Mouse (Mus musculus): ENCODE data around the gene Kcnd3. TPM values are rescaled to one million over a fixed set of nuclear protein-coding genes. Genes with fewer than 3 reads are reported as not detected.

Kcnd3 gene
- total and polyA plus RNA-seq, 3 experiments = 0.05 TPM; not detected in 2

GRCm38 (mm10) chr3:105450641-105451470 lies 1.3 kb upstream of the Kcnd3 start:
- TF ChIP-seq CTCF (IDR thresholded peaks at IDR 0.05; ENCODE audit: low read depth, low read length) (no peak), GATA2 (IDR thresholded peaks at IDR 0.05; ENCODE audit: borderline replicate concordance, low read depth, low read length) (no peak), TAL1 (conservative IDR thresholded peaks at IDR 0.05; ENCODE audit: low read depth, low read length) (no peak), POLR2AphosphoS5 (IDR thresholded peaks at IDR 0.05; ENCODE audit: insufficient replicate concordance, low read depth, low read length) (no peak), GATA1 (IDR thresholded peaks at IDR 0.05; ENCODE audit: borderline replicate concordance, low read length) (no peak)
- Histone ChIP-seq H3K4me3 (ENCODE audit: low read depth, low read length) (no peak overlapping the region), H3K27me3 (ENCODE audit: insufficient read depth, low read length) (0 out of 2 replicates have a peak, but pooled peaks cover 2% of the 10 kb centered on the region), H3K4me1 (ENCODE audit: insufficient read depth, low read depth, low read length) (no peaks in the 10 kb centered on the region), H3K9me3 (replicated peaks) (peaks cover 10% of the 10 kb centered on the region; the same call in 1 of the 2 replicates), H3K36me3 (replicated peaks) (no peaks in the 10 kb centered on the region)
- ATAC-seq (ENCODE audit: extremely low read depth, insufficient number of reproducible peaks, low FRiP score, poor library complexity, severe bottlenecking) (no peak), DNase-seq (ENCODE audit: low spot score) (no peak)

GRCm38 (mm10) chr3:105452556-105453213 lies 555 bp downstream of the Kcnd3 start:
- peaks cover 10% of the 10 kb centered on the region; the same call in 1 of the 2 replicates for H3K9me3 ChIP-seq (replicated peaks)
- ATAC-seq (ENCODE audit: extremely low read depth, insufficient number of reproducible peaks, low FRiP score, poor library complexity, severe bottlenecking) (no peak), DNase-seq (ENCODE audit: low spot score) (no peak)
- 0 out of 2 replicates have a peak, but pooled peaks cover 2% of the 10 kb centered on the region for H3K27me3 ChIP-seq (ENCODE audit: insufficient read depth, low read length)
- TF ChIP-seq GATA2 (IDR thresholded peaks at IDR 0.05; ENCODE audit: borderline replicate concordance, low read depth, low read length) = no peak
- TF ChIP-seq CTCF (IDR thresholded peaks at IDR 0.05; ENCODE audit: low read depth, low read length) = no peak
- no peak for TF ChIP-seq POLR2AphosphoS5 (IDR thresholded peaks at IDR 0.05; ENCODE audit: insufficient replicate concordance, low read depth, low read length)
- no peak for TF ChIP-seq GATA1 (IDR thresholded peaks at IDR 0.05; ENCODE audit: borderline replicate concordance, low read length)
- TF ChIP-seq TAL1 (conservative IDR thresholded peaks at IDR 0.05; ENCODE audit: low read depth, low read length) = no peak
- H3K4me1 ChIP-seq (ENCODE audit: insufficient read depth, low read depth, low read length) = no peaks in the 10 kb centered on the region
- H3K4me3 ChIP-seq (ENCODE audit: low read depth, low read length) = no peak overlapping the region
- no peaks in the 10 kb centered on the region for H3K36me3 ChIP-seq (replicated peaks)

GRCm38 (mm10) chr3:105453214-105453950 lies 1.3 kb downstream of the Kcnd3 start:
- no peak for DNase-seq (ENCODE audit: low spot score)
- no peaks in the 10 kb centered on the region for H3K4me1 ChIP-seq (ENCODE audit: insufficient read depth, low read depth, low read length)
- no peak overlapping the region for H3K4me3 ChIP-seq (ENCODE audit: low read depth, low read length)
- no peaks in the 10 kb centered on the region for H3K36me3 ChIP-seq (replicated peaks)
- no peak for ATAC-seq (ENCODE audit: extremely low read depth, insufficient number of reproducible peaks, low FRiP score, poor library complexity, severe bottlenecking)
- 0 out of 2 replicates have a peak, but pooled peaks cover 2% of the 10 kb centered on the region for H3K27me3 ChIP-seq (ENCODE audit: insufficient read depth, low read length)
- peaks cover 10% of the 10 kb centered on the region; the same call in 1 of the 2 replicates for H3K9me3 ChIP-seq (replicated peaks)
- TF ChIP-seq GATA2 (IDR thresholded peaks at IDR 0.05; ENCODE audit: borderline replicate concordance, low read depth, low read length) = no peak
- no peak for TF ChIP-seq GATA1 (IDR thresholded peaks at IDR 0.05; ENCODE audit: borderline replicate concordance, low read length)

GRCm38 (mm10) chr3:105457657-105458056 lies 5.5 kb downstream of the Kcnd3 start:
- no peak for DNase-seq (ENCODE audit: low spot score)
- Histone ChIP-seq H3K4me1 (ENCODE audit: insufficient read depth, low read depth, low read length) (no peaks in the 10 kb centered on the region), H3K4me3 (ENCODE audit: low read depth, low read length) (no peak overlapping the region), H3K36me3 (replicated peaks) (no peaks in the 10 kb centered on the region), H3K27me3 (ENCODE audit: insufficient read depth, low read length) (no peaks in the 10 kb centered on the region; the same call in 1 of the 2 replicates), H3K9me3 (replicated peaks) (peaks cover 2% of the 10 kb centered on the region; the same call in 1 of the 2 replicates)
- no peak for ATAC-seq (ENCODE audit: extremely low read depth, insufficient number of reproducible peaks, low FRiP score, poor library complexity, severe bottlenecking)
- TF ChIP-seq TAL1 (conservative IDR thresholded peaks at IDR 0.05; ENCODE audit: low read depth, low read length) (no peak), CTCF (IDR thresholded peaks at IDR 0.05; ENCODE audit: low read depth, low read length) (no peak), POLR2AphosphoS5 (IDR thresholded peaks at IDR 0.05; ENCODE audit: insufficient replicate concordance, low read depth, low read length) (no peak), GATA2 (IDR thresholded peaks at IDR 0.05; ENCODE audit: borderline replicate concordance, low read depth, low read length) (no peak), GATA1 (IDR thresholded peaks at IDR 0.05; ENCODE audit: borderline replicate concordance, low read length) (no peak)

GRCm38 (mm10) chr3:105466538-105466937 lies 14.4 kb downstream of the Kcnd3 start:
- H3K4me1 ChIP-seq (ENCODE audit: insufficient read depth, low read depth, low read length) = no peaks in the 10 kb centered on the region
- no peaks in the 10 kb centered on the region for H3K36me3 ChIP-seq (replicated peaks)
- H3K4me3 ChIP-seq (ENCODE audit: low read depth, low read length) = no peak overlapping the region
- ATAC-seq (ENCODE audit: extremely low read depth, insufficient number of reproducible peaks, low FRiP score, poor library complexity, severe bottlenecking) (no peak), DNase-seq (ENCODE audit: low spot score) (no peak)
- TF ChIP-seq GATA2 (IDR thresholded peaks at IDR 0.05; ENCODE audit: borderline replicate concordance, low read depth, low read length) (no peak), GATA1 (IDR thresholded peaks at IDR 0.05; ENCODE audit: borderline replicate concordance, low read length) (no peak), POLR2AphosphoS5 (IDR thresholded peaks at IDR 0.05; ENCODE audit: insufficient replicate concordance, low read depth, low read length) (no peak), CTCF (IDR thresholded peaks at IDR 0.05; ENCODE audit: low read depth, low read length) (no peak), TAL1 (conservative IDR thresholded peaks at IDR 0.05; ENCODE audit: low read depth, low read length) (no peak)
- H3K9me3 ChIP-seq (replicated peaks) = no peaks in the 10 kb centered on the region
- no peaks in the 10 kb centered on the region for H3K27me3 ChIP-seq (ENCODE audit: insufficient read depth, low read length)
